In the genomic region with DNA sequence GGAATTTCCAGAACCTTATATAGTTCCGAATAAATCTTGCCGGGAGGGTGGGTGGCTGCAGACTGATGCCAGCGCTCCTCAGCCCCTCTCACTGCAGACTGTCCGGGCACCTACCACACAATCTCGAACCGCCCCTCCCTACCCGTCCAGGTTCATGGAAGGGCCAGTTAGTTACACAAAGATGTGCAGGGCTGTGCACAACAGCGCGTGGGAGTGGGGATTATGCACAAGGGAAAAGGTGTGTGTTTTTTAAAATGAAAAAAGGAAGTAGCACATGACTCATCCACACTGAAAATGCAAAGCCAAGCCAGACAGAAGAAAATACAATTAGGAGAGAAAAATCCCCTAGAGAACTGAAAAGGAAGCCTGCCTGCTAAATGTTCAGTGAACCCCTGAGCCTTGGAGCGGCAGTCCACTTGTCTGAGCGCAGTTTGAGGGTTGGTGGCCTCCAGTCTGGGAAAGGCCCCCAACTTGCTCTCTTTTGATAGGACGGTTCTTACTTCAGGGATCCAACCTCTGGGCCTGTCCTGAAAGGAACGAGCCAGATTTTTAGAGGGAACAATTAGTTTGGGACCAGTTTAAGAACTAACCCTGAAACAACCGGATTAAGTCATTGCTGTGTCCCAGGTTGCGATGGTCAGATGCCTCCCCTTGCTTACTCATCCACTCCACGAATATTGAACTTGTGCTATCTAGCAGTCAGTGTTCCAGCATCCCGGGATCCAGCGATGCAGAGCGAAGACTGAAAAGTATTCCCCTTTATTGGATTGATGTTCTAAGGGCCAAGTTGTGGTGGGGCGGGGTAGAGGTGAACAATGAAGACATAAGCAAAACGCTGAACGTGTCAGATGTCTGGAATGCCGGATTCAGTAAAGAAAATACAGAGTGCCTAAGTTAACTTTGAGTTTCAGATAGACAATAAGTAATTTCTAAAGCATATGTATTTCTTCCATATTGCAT, we compare ENCODE assay signal across 8 mouse cellular contexts.
DNase-seq lines count a peak whose midpoint lies in the region; ATAC-seq and TF ChIP-seq lines count a peak whose summit lies in the region.

No protein-coding gene starts in this region.

- H3K4me2 ChIP-seq in embryonic facial prominence, embryonic 12.5 days (replicated peaks) = peak overlapping the region; percentile 73
- peak overlapping the region; percentile 84 for H3K4me2 ChIP-seq in heart, embryonic 15.5 days
- peak overlapping the region; percentile 99 for H3K4me2 ChIP-seq in midbrain, embryonic 15.5 days

- H3K9me3 ChIP-seq in embryonic facial prominence, embryonic 12.5 days = no peaks in the 10 kb centered on the region
- no peaks in the 10 kb centered on the region for H3K9me3 ChIP-seq in heart, embryonic 15.5 days (replicated peaks)
- no peaks in the 10 kb centered on the region for H3K9me3 ChIP-seq in midbrain, embryonic 15.5 days

- no peak overlapping the region for H3K27ac ChIP-seq in liver, adult 2 months (replicated peaks; ENCODE audit: insufficient read depth, low read depth, low read length)
- no peak overlapping the region for H3K27ac ChIP-seq in embryonic facial prominence, embryonic 12.5 days
- H3K27ac ChIP-seq in heart, embryonic 15.5 days = peak overlapping the region; percentile 74
- H3K27ac ChIP-seq in midbrain, embryonic 15.5 days = no peak overlapping the region

- no peak for TF ChIP-seq POLR2A in liver, adult 2 months (IDR thresholded peaks at IDR 0.05; ENCODE audit: extremely low read depth, insufficient read depth, low read length)

- TF ChIP-seq CTCF in liver, adult 2 months (IDR thresholded peaks at IDR 0.05; ENCODE audit: low read depth, low read length) = no peak

- no peak for ATAC-seq in embryonic facial prominence, embryonic 12.5 days (ENCODE audit: insufficient number of reproducible peaks, insufficient read depth, low FRiP score, low TSS enrichment)
- ATAC-seq in heart, embryonic 15.5 days (replicated peaks; ENCODE audit: insufficient number of reproducible peaks, insufficient read depth, low FRiP score, low read depth) = 0 out of 2 replicates have a peak, but pooled peaks have one; percentile 33
- ATAC-seq in midbrain, embryonic 15.5 days (replicated peaks) = peak; percentile 57

- peaks cover 7% of the 10 kb centered on the region; the same call in 1 of the 2 replicates for H3K79me2 ChIP-seq in liver, adult 2 months (ENCODE audit: control insufficient read depth, insufficient read depth, low read length)

- peak overlapping the region; percentile 32 for H3K4me3 ChIP-seq in liver, adult 2 months (ENCODE audit: insufficient read depth, low read depth, low read length)
- H3K4me3 ChIP-seq in embryonic facial prominence, embryonic 12.5 days = peak overlapping the region; percentile 55
- peak overlapping the region; percentile 64 for H3K4me3 ChIP-seq in heart, embryonic 15.5 days
- H3K4me3 ChIP-seq in midbrain, embryonic 15.5 days = peak overlapping the region; percentile 44

- no peak overlapping the region for H3K9ac ChIP-seq in liver, adult 2 months (ENCODE audit: low read depth, low read length)
- peak overlapping the region; percentile 75 for H3K9ac ChIP-seq in embryonic facial prominence, embryonic 12.5 days
- peak overlapping the region; percentile 62; the same call in 1 of the 2 replicates for H3K9ac ChIP-seq in heart, embryonic 15.5 days
- no peak overlapping the region for H3K9ac ChIP-seq in midbrain, embryonic 15.5 days

- H3K27me3 ChIP-seq in liver, adult 2 months (ENCODE audit: control insufficient read depth, insufficient read depth, low read length) = no peaks in the 10 kb centered on the region
- H3K27me3 ChIP-seq in embryonic facial prominence, embryonic 12.5 days = no peaks in the 10 kb centered on the region
- H3K27me3 ChIP-seq in heart, embryonic 15.5 days = no peaks in the 10 kb centered on the region
- peaks cover 12% of the 10 kb centered on the region for H3K27me3 ChIP-seq in midbrain, embryonic 15.5 days (replicated peaks)

- DNase-seq in liver, adult 2 months (ENCODE audit: extremely low read depth, low read depth, low spot score) = no peak
- DNase-seq in liver = no peak
- DNase-seq in kidney, postnatal 4 days = peak; percentile 54 to 63
- no peak for DNase-seq in frontal cortex, postnatal 10 days (ENCODE audit: low spot score in 2 of 2)
- no peak for DNase-seq in cerebellum, adult 11 months

- H3K36me3 ChIP-seq in liver, adult 2 months (ENCODE audit: control insufficient read depth, insufficient read depth, low read length) = no peaks in the 10 kb centered on the region
- no peaks in the 10 kb centered on the region for H3K36me3 ChIP-seq in embryonic facial prominence, embryonic 12.5 days
- H3K36me3 ChIP-seq in heart, embryonic 15.5 days = no peaks in the 10 kb centered on the region
- H3K36me3 ChIP-seq in midbrain, embryonic 15.5 days (replicated peaks) = no peaks in the 10 kb centered on the region

- H3K4me1 ChIP-seq in liver, adult 2 months (ENCODE audit: control insufficient read depth, insufficient read depth, low read length) = peaks cover 12% of the 10 kb centered on the region
- peaks cover 9% of the 10 kb centered on the region; the same call in 1 of the 2 replicates for H3K4me1 ChIP-seq in embryonic facial prominence, embryonic 12.5 days
- peaks cover 17% of the 10 kb centered on the region for H3K4me1 ChIP-seq in heart, embryonic 15.5 days (replicated peaks)
- H3K4me1 ChIP-seq in midbrain, embryonic 15.5 days = peaks cover 18% of the 10 kb centered on the region

- 45% methylated on average over 23 of the region's 23 CpGs for WGBS in liver, adult 2 months
- WGBS in embryonic facial prominence, embryonic 12.5 days = 25% methylated on average over 23 of the region's 23 CpGs
- WGBS in heart, embryonic 15.5 days = 22% methylated on average over 23 of the region's 23 CpGs
- WGBS in midbrain, embryonic 15.5 days = 24% methylated on average over 23 of the region's 23 CpGs

Comparison
In these comparisons a context has a peak if more than half of its experiments do, and no peak if none do; other contexts are left out.
1. DNase-seq: peak in kidney, postnatal 4 days (2 of 2); none in liver, adult 2 months (single experiment), liver (single experiment), frontal cortex, postnatal 10 days (0 of 2) and cerebellum, adult 11 months (single experiment).
2. H3K9ac ChIP-seq: peak in embryonic facial prominence, embryonic 12.5 days (single experiment) and heart, embryonic 15.5 days (single experiment); none in liver, adult 2 months (single experiment) and midbrain, embryonic 15.5 days (single experiment).
3. Peak in every context shown above with its lines, with median percentiles within 50 percentile points of each other: H3K4me3 ChIP-seq and H3K4me2 ChIP-seq.